Mouse (Mus musculus): Measurements from ENCODE around the gene Tlr3. TPM values are rescaled to one million over a fixed set of nuclear protein-coding genes. Genes with fewer than 3 reads are reported as not detected.

The Tlr3 gene
- polyA plus RNA-seq, 1 experiment from 2014 or later = 3.2 TPM

- Histone ChIP-seq H3K27me3 (ENCODE audit: control insufficient read depth, insufficient read depth, low read length) (no peaks in the 10 kb centered on the region), H3K4me2 (ENCODE audit: low read depth, low read length) (peak overlapping the region; percentile 64), H3K4me1 (ENCODE audit: control insufficient read depth, insufficient read depth, low read length) (no peaks in the 10 kb centered on the region; the same call in 1 of the 2 replicates), H3K4me3 (ENCODE audit: low read length) (peak overlapping the region; percentile 59), H3K27ac (ENCODE audit: low read length) (peak overlapping the region; percentile 85), H3K9me3 (replicated peaks; ENCODE audit: control insufficient read depth, low read length) (no peaks in the 10 kb centered on the region), H3K36me3 (ENCODE audit: control insufficient read depth, insufficient read depth) (no peaks in the 10 kb centered on the region), H3K9ac (ENCODE audit: low read length) (peak overlapping the region; percentile 73)
- ATAC-seq (replicated peaks; ENCODE audit: extremely low read depth, insufficient read depth, low FRiP score) = peak; percentile 93
- 9% methylated on average over 18 of the region's 18 CpGs for WGBS
Measured at GRCm38 (mm10) chr8:45410146-45410880, 567 bp downstream of the Tlr3 start.

GRCm38 (mm10) chr8:45409702-45410101, 1.2 kb downstream of the Tlr3 start:
- H3K27me3 ChIP-seq (ENCODE audit: control insufficient read depth, insufficient read depth, low read length) = no peaks in the 10 kb centered on the region
- H3K4me1 ChIP-seq (ENCODE audit: control insufficient read depth, insufficient read depth, low read length) = no peaks in the 10 kb centered on the region; the same call in 1 of the 2 replicates
- 27% methylated on average over 4 of the region's 4 CpGs for WGBS
- peak overlapping the region; percentile 59 for H3K4me3 ChIP-seq (ENCODE audit: low read length)
- peak overlapping the region; percentile 64 for H3K4me2 ChIP-seq (ENCODE audit: low read depth, low read length)
- peak overlapping the region; percentile 85 for H3K27ac ChIP-seq (ENCODE audit: low read length)
- ATAC-seq (replicated peaks; ENCODE audit: extremely low read depth, insufficient read depth, low FRiP score) = 0 out of 2 replicates have a peak, but pooled peaks have one; percentile 4
- peak overlapping the region; percentile 73 for H3K9ac ChIP-seq (ENCODE audit: low read length)
- no peaks in the 10 kb centered on the region for H3K36me3 ChIP-seq (ENCODE audit: control insufficient read depth, insufficient read depth)
- no peaks in the 10 kb centered on the region for H3K9me3 ChIP-seq (replicated peaks; ENCODE audit: control insufficient read depth, low read length)

- H3K9ac ChIP-seq (ENCODE audit: low read length) = no peak overlapping the region
- H3K36me3 ChIP-seq (ENCODE audit: control insufficient read depth, insufficient read depth) = no peaks in the 10 kb centered on the region
- no peak overlapping the region for H3K27ac ChIP-seq (ENCODE audit: low read length)
- H3K4me1 ChIP-seq (ENCODE audit: control insufficient read depth, insufficient read depth, low read length) = peaks cover 12% of the 10 kb centered on the region
- no peaks in the 10 kb centered on the region for H3K9me3 ChIP-seq (replicated peaks; ENCODE audit: control insufficient read depth, low read length)
- H3K4me2 ChIP-seq (ENCODE audit: low read depth, low read length) = no peak overlapping the region
- no peak overlapping the region for H3K4me3 ChIP-seq (ENCODE audit: low read length)
- ATAC-seq (replicated peaks; ENCODE audit: extremely low read depth, insufficient read depth, low FRiP score) = no peak
- 25% methylated on average over 1 of the region's 1 CpGs for WGBS
- peaks cover 11% of the 10 kb centered on the region for H3K27me3 ChIP-seq (ENCODE audit: control insufficient read depth, insufficient read depth, low read length)
Measured at GRCm38 (mm10) chr8:45383250-45383649, 27.6 kb downstream of the Tlr3 start.

DNA sequence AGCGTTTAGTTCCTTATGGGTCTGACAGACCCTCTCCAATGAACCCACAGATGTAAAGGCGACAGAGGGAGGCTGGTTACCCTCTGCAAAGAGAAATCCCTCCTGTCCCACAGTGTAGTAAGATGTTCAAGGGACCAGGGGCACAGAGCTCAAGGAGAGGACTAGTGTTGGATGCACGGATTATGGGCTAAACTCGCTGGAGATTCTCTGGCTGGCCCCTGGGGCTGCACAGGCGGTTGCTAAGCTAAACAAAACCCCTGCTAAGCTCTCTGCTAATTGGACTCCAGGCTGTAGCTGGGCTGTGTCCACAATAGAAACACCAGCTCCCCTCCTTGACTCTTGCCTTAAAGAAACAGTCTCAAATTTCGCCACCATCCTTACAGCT, 28.9 kb downstream of the Tlr3 start, which contains the start of gene Fam149a:
TSS of gene Fam149a (minus strand) at position 329 of the 385 bp plus-strand sequence.
- H3K9ac ChIP-seq (ENCODE audit: low read length) = peak within 1 kb of the TSS; percentile 57

GRCm38 (mm10) chr8:45381075-45381962, 29.6 kb downstream of the Tlr3 start:
- no peaks in the 10 kb centered on the region for H3K9me3 ChIP-seq (replicated peaks; ENCODE audit: control insufficient read depth, low read length)
- WGBS = 2% methylated on average over 38 of the region's 38 CpGs
- H3K4me3 ChIP-seq (ENCODE audit: low read length) = peak overlapping the region; percentile 44
- ATAC-seq (replicated peaks; ENCODE audit: extremely low read depth, insufficient read depth, low FRiP score) = no peak; the same call in 1 of the 2 replicates
- peaks cover 12% of the 10 kb centered on the region for H3K4me1 ChIP-seq (ENCODE audit: control insufficient read depth, insufficient read depth, low read length)
- H3K4me2 ChIP-seq (ENCODE audit: low read depth, low read length) = peak overlapping the region; percentile 79
- H3K36me3 ChIP-seq (ENCODE audit: control insufficient read depth, insufficient read depth) = no peaks in the 10 kb centered on the region
- peak overlapping the region; percentile 57 for H3K9ac ChIP-seq (ENCODE audit: low read length)
- H3K27ac ChIP-seq (ENCODE audit: low read length) = no peak overlapping the region
- H3K27me3 ChIP-seq (ENCODE audit: control insufficient read depth, insufficient read depth, low read length) = peaks cover 11% of the 10 kb centered on the region

More for the DNA sequence above, 28.9 kb downstream of the Tlr3 start, which contains the start of gene Fam149a:
- 8% methylated on average over 6 of the region's 6 CpGs for WGBS
- peak within 1 kb of the TSS; percentile 44 for H3K4me3 ChIP-seq (ENCODE audit: low read length)
- no peaks in the 10 kb centered on the region for H3K36me3 ChIP-seq (ENCODE audit: control insufficient read depth, insufficient read depth)
- ATAC-seq (replicated peaks; ENCODE audit: extremely low read depth, insufficient read depth, low FRiP score) = no peak
- H3K27me3 ChIP-seq (ENCODE audit: control insufficient read depth, insufficient read depth, low read length) = peaks cover 11% of the 10 kb centered on the region
- H3K4me1 ChIP-seq (ENCODE audit: control insufficient read depth, insufficient read depth, low read length) = peaks cover 12% of the 10 kb centered on the region
- H3K4me2 ChIP-seq (ENCODE audit: low read depth, low read length) = peak within 1 kb of the TSS; percentile 79
- H3K27ac ChIP-seq (ENCODE audit: low read length) = no peak within 1 kb of the TSS
- no peaks in the 10 kb centered on the region for H3K9me3 ChIP-seq (replicated peaks; ENCODE audit: control insufficient read depth, low read length)

- Histone ChIP-seq H3K36me3 (ENCODE audit: control insufficient read depth, insufficient read depth) (no peaks in the 10 kb centered on the region), H3K4me3 (ENCODE audit: low read length) (no peak overlapping the region), H3K27ac (ENCODE audit: low read length) (no peak overlapping the region), H3K27me3 (ENCODE audit: control insufficient read depth, insufficient read depth, low read length) (peaks cover 11% of the 10 kb centered on the region), H3K9me3 (replicated peaks; ENCODE audit: control insufficient read depth, low read length) (no peaks in the 10 kb centered on the region), H3K4me2 (ENCODE audit: low read depth, low read length) (no peak overlapping the region), H3K9ac (ENCODE audit: low read length) (no peak overlapping the region), H3K4me1 (ENCODE audit: control insufficient read depth, insufficient read depth, low read length) (peaks cover 12% of the 10 kb centered on the region)
- ATAC-seq (replicated peaks; ENCODE audit: extremely low read depth, insufficient read depth, low FRiP score) = no peak
- WGBS = 26% methylated on average over 4 of the region's 4 CpGs
Measured at GRCm38 (mm10) chr8:45380598-45380997, 30.3 kb downstream of the Tlr3 start.

DNA sequence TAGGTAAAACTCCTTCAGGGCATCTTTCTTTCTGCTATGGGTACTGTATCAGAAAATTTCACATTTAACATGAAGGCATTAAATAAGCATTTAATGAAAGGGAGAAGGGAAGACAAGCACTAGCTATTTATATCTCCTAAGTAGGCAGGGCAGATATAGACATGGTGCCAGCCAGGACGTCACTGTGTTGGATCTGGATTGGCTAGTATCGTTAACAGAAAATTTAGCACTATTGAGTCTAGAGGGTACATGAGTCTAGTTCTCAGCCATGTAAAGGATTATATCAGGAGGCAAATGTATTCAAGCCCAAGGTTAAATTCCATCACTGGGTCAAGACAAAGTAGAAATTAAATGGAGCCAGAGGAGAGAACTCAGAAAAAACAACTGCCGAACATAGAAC, 36.8 kb downstream of the Tlr3 start:
- H3K9me3 ChIP-seq (replicated peaks; ENCODE audit: control insufficient read depth, low read length) = no peaks in the 10 kb centered on the region
- no peaks in the 10 kb centered on the region for H3K36me3 ChIP-seq (ENCODE audit: control insufficient read depth, insufficient read depth)
- no peak overlapping the region for H3K4me3 ChIP-seq (ENCODE audit: low read length)
- H3K27ac ChIP-seq (ENCODE audit: low read length) = no peak overlapping the region
- no peak overlapping the region for H3K9ac ChIP-seq (ENCODE audit: low read length)
- WGBS = 49% methylated on average over 3 of the region's 3 CpGs
- ATAC-seq (replicated peaks; ENCODE audit: extremely low read depth, insufficient read depth, low FRiP score) = peak; percentile 52; the same call in 1 of the 2 replicates
- H3K27me3 ChIP-seq (ENCODE audit: control insufficient read depth, insufficient read depth, low read length) = no peaks in the 10 kb centered on the region; the same call in 1 of the 2 replicates
- no peaks in the 10 kb centered on the region for H3K4me1 ChIP-seq (ENCODE audit: control insufficient read depth, insufficient read depth, low read length)
- no peak overlapping the region for H3K4me2 ChIP-seq (ENCODE audit: low read depth, low read length)

DNA sequence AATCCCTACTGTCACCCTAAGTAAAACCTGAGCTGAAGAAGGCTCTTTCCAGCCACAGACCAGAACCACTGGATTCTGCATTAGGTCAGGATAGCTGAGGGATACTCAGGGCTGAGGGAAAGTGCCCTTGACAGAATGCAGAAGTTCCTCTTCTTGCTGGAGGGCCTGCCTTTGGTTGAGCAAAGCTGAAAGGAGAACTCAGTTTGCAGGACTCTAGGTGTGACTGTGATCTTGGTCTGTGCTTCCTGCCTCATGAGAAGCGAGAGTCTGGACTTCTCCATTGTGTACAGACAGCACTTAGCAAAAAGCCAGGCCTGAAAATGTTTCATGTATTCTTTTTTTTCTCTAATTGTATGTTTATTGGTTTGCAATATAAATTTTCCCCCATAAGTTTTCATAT, 43.7 kb downstream of the Tlr3 start:
- Histone ChIP-seq H3K9ac (ENCODE audit: low read length) (no peak overlapping the region), H3K27ac (ENCODE audit: low read length) (no peak overlapping the region), H3K4me3 (ENCODE audit: low read length) (no peak overlapping the region), H3K4me1 (ENCODE audit: control insufficient read depth, insufficient read depth, low read length) (no peaks in the 10 kb centered on the region), H3K36me3 (ENCODE audit: control insufficient read depth, insufficient read depth) (no peaks in the 10 kb centered on the region), H3K27me3 (ENCODE audit: control insufficient read depth, insufficient read depth, low read length) (no peaks in the 10 kb centered on the region), H3K9me3 (replicated peaks; ENCODE audit: control insufficient read depth, low read length) (no peaks in the 10 kb centered on the region), H3K4me2 (ENCODE audit: low read depth, low read length) (no peak overlapping the region)
- no peak for ATAC-seq (replicated peaks; ENCODE audit: extremely low read depth, insufficient read depth, low FRiP score)
- 83% methylated on average over 1 of the region's 1 CpGs for WGBS
